Mouse (Mus musculus) retina, postnatal 7 days (tissue): Measurements from ENCODE around the gene Srms.

ENCODE experiments used
- DNase-seq: peaks from one replicate; pipeline ENCODE4 v3.0.0-alpha.2; 2012; ENCODE audit warnings: low read depth, low spot score

Gene Srms

GRCm38 (mm10) chr2:181213021-181213445 lies at the start of gene Srms:
Srms (minus strand) TSS chr2:181213185.
- DNase-seq, result no peak

- DNase-seq, result no peak
Observed at GRCm38 (mm10) chr2:181253248-181253647, 40.3 kb upstream of the Srms start.

- no peak for DNase-seq
Observed at GRCm38 (mm10) chr2:181251841-181252240, 38.9 kb upstream of the Srms start.

- no peak for DNase-seq
Observed at GRCm38 (mm10) chr2:181249217-181249616, 36.2 kb upstream of the Srms start.

- DNase-seq, result no peak
Observed at GRCm38 (mm10) chr2:181245031-181245430, 32.0 kb upstream of the Srms start.

GRCm38 (mm10) chr2:181243706-181244394 lies 30.9 kb upstream of the Srms start:
- no peak for DNase-seq

GRCm38 (mm10) chr2:181242314-181242665 lies 29.3 kb upstream of the Srms start:
- no peak for DNase-seq

- no peak for DNase-seq
Observed at GRCm38 (mm10) chr2:181241602-181242313, 28.8 kb upstream of the Srms start, which contains the start of gene Helz2. Helz2 (minus strand) TSS chr2:181242027.

- DNase-seq, result no peak
Observed at GRCm38 (mm10) chr2:181240806-181241440, 27.9 kb upstream of the Srms start.

GRCm38 (mm10) chr2:181239261-181239660 lies 26.3 kb upstream of the Srms start:
- DNase-seq, result no peak

GRCm38 (mm10) chr2:181238861-181239260 lies 25.9 kb upstream of the Srms start:
- DNase-seq, result no peak

GRCm38 (mm10) chr2:181238091-181238610 lies 25.2 kb upstream of the Srms start:
- no peak for DNase-seq

GRCm38 (mm10) chr2:181237251-181238014 lies 24.4 kb upstream of the Srms start:
- no peak for DNase-seq

GRCm38 (mm10) chr2:181235681-181236566 lies 22.9 kb upstream of the Srms start:
- no peak for DNase-seq

GRCm38 (mm10) chr2:181234680-181235079 lies 21.7 kb upstream of the Srms start:
- DNase-seq, result no peak

- no peak for DNase-seq
Observed at GRCm38 (mm10) chr2:181233443-181233842, 20.5 kb upstream of the Srms start.

- DNase-seq, result no peak
Observed at GRCm38 (mm10) chr2:181231171-181231570, 18.2 kb upstream of the Srms start.

GRCm38 (mm10) chr2:181228335-181228734 lies 15.3 kb upstream of the Srms start:
- DNase-seq, result no peak

GRCm38 (mm10) chr2:181227122-181227521 lies 14.1 kb upstream of the Srms start:
- no peak for DNase-seq

- DNase-seq, result no peak
Observed at GRCm38 (mm10) chr2:181224994-181225393, 12.0 kb upstream of the Srms start.

- no peak for DNase-seq
Observed at GRCm38 (mm10) chr2:181220361-181220760, 7.4 kb upstream of the Srms start.
